Mouse (Mus musculus): Measurements from ENCODE around the gene Etnk2.

- TF ChIP-seq CTCF (conservative IDR thresholded peaks at IDR 0.05; ENCODE audit: low read length) (peak; percentile 82), POU5F1 (IDR thresholded peaks at IDR 0.05; ENCODE audit: borderline replicate concordance, low read length) (no peak)
Measured at GRCm38 (mm10) chr1:133353371-133353809, 10.0 kb upstream of the Etnk2 start.

Measured in E14TG2a.4 (cell line).